Mouse (Mus musculus) olfactory bulb, adult 2 months (tissue): Measurements from ENCODE around the gene Olfr961. TPM values are rescaled to one million over a fixed set of nuclear protein-coding genes. Genes with fewer than 3 reads are reported as not detected.

ENCODE experiments used
- H3K27ac ChIP-seq: fragments of 200-500 bp; 2 replicates; pipeline ENCODE4 v1.5.1; 2012; ENCODE audit warnings: low read depth, low read length; ENCODE audit not compliant: insufficient read depth
- H3K4me1 ChIP-seq: fragments of 200-500 bp; 2 replicates; pipeline ENCODE4 v1.6.1; 2012; ENCODE audit warnings: low read length; ENCODE audit not compliant: control insufficient read depth, insufficient read depth
- H3K4me3 ChIP-seq: fragments of 200-500 bp; 2 replicates; pipeline ENCODE4 v1.5.1; 2012; ENCODE audit warnings: mild to moderate bottlenecking, low read depth, low read length, moderate library complexity; ENCODE audit not compliant: insufficient read depth
- CTCF ChIP-seq: fragments of 200-500 bp; IDR thresholded peaks from 2 replicates; pipeline ENCODE4 v1.5.1; 2012; ENCODE audit warnings: low read depth, mild to moderate bottlenecking, low read length, moderate library complexity; ENCODE audit not compliant: insufficient read depth
- POLR2A ChIP-seq: fragments of 200-500 bp; IDR thresholded peaks from 2 replicates; pipeline ENCODE4 v1.6.1; 2012; ENCODE audit warnings: mild to moderate bottlenecking, low read depth, low read length, moderate library complexity; ENCODE audit not compliant: insufficient read depth
- WGBS: fragments of 180-500 bp; shearing (Covaris S2); methylation state at CpG from one replicate; pipeline ENCODE4 v1.1.7; 2018; 5-methylcytosine and 5-hydroxymethylcytosine counted together
- polyA plus RNA-seq: library from polyadenylated mRNA; stranded (reverse); fragments of >200 nt; gene quantifications from 2 replicates; pipeline ENCODE4 v1.2.4, GENCODE M21; 2012; ENCODE audit warnings: low replicate concordance; ENCODE audit not compliant: missing spikeins, insufficient read depth, insufficient read length

The Olfr961 gene
- polyA plus RNA-seq, 1 experiment: not detected

DNA sequence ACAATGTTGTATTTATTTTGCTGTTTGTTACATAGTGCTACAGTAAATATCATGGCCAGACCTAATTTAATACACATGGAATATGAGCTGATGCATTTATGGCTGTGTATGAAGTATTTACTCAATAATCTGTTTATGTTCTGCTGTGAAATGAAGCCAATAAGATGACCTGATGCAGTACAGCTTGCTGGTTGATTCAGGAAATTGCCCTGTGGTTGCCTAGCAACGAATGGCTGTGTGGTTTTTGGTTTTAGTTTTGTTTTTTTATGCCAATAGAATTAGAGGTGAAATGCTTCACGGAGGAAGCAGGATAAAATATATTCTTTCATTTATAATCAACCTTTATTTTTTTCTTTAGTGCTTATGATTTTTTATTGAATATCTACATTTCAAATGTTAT lies 34.4 kb downstream of the Olfr961 start:
- Histone ChIP-seq H3K4me3 (no peak overlapping the region), H3K27ac (no peak overlapping the region), H3K4me1 (no peaks in the 10 kb centered on the region)
- no peak for TF ChIP-seq POLR2A
- no peak for TF ChIP-seq CTCF
- 56% methylated on average over 2 of the region's 2 CpGs for WGBS

Other genes starting within 250 kb of the Olfr961 start
- not detected in 2 replicates for gene Olfr952, start 217.9 kb upstream of the Olfr961 start, polyA plus RNA-seq
- not detected in 2 replicates for gene Olfr954, start 188.4 kb upstream of the Olfr961 start, polyA plus RNA-seq
- gene Olfr955, start 173.1 kb upstream of the Olfr961 start, polyA plus RNA-seq: not detected in 2 replicates
- gene Olfr44, start 151.1 kb upstream of the Olfr961 start, polyA plus RNA-seq: not detected in 2 replicates
- gene Olfr957, start 129.3 kb upstream of the Olfr961 start, polyA plus RNA-seq: not detected in 2 replicates
- gene Olfr958, start 91.0 kb upstream of the Olfr961 start, polyA plus RNA-seq: not detected in 2 replicates
- not detected in 2 replicates for gene Olfr959, start 69.5 kb upstream of the Olfr961 start, polyA plus RNA-seq
- gene AW551984, start 40.7 kb upstream of the Olfr961 start, polyA plus RNA-seq: not detected in 2 replicates
- gene Olfr148, start 34.4 kb upstream of the Olfr961 start, polyA plus RNA-seq: not detected in 2 replicates
- gene Olfr960, start 23.7 kb upstream of the Olfr961 start, polyA plus RNA-seq: not detected in 2 replicates
- not detected in 2 replicates for gene Olfr963, start 22.1 kb downstream of the Olfr961 start, polyA plus RNA-seq
- gene Olfr149, start 62.0 kb downstream of the Olfr961 start, polyA plus RNA-seq: not detected in 2 replicates
- gene Olfr965, start 66.3 kb downstream of the Olfr961 start, polyA plus RNA-seq: not detected in 2 replicates
- gene Olfr150, start 85.9 kb downstream of the Olfr961 start, polyA plus RNA-seq: not detected in 2 replicates
- not detected in 2 replicates for gene Olfr967, start 101.2 kb downstream of the Olfr961 start, polyA plus RNA-seq
- not detected in 2 replicates for gene Olfr968, start 138.2 kb downstream of the Olfr961 start, polyA plus RNA-seq
- gene Olfr969, start 145.9 kb downstream of the Olfr961 start, polyA plus RNA-seq: not detected in 2 replicates
- gene Olfr970, start 163.8 kb downstream of the Olfr961 start, polyA plus RNA-seq: not detected in 2 replicates
- gene Olfr971, start 191.8 kb downstream of the Olfr961 start, polyA plus RNA-seq: not detected in 2 replicates
- not detected in 2 replicates for gene Olfr972, start 221.3 kb downstream of the Olfr961 start, polyA plus RNA-seq